Mouse (Mus musculus): ENCODE data around the gene Gsg1l. TPM values are rescaled to one million over a fixed set of nuclear protein-coding genes. Genes with fewer than 3 reads are reported as not detected.

Gene Gsg1l
- 0.05 TPM in 2 replicates for polyA plus RNA-seq (2012; rRNA removed)

DNA sequence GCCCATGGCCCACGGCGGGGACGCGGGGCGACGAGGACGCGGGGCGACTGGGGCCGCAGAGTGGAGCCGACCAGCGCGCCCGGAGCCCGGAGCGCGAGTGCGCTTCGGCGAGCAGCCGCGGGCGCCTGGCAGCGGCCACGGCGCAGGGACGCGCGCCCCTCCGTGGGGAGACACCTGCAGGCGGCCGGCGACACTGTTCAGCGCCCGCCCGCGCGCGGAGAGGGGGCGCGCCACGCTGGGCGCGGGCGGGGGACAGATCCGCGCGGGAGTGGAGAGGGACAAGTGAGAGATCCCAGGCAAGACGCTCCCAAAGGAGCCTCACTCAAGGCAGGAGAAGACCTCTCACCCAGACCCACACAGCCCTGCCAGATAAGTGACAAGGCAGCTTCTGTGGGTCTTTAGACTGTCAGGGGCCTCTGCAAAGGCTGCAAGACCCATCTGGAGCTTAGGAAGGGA, at the start of gene Gsg1l:
TSS of gene Gsg1l (minus strand) at position 126 of the 456 bp plus-strand sequence.
- 2% methylated on average over 47 of the region's 49 CpGs for WGBS

DNA sequence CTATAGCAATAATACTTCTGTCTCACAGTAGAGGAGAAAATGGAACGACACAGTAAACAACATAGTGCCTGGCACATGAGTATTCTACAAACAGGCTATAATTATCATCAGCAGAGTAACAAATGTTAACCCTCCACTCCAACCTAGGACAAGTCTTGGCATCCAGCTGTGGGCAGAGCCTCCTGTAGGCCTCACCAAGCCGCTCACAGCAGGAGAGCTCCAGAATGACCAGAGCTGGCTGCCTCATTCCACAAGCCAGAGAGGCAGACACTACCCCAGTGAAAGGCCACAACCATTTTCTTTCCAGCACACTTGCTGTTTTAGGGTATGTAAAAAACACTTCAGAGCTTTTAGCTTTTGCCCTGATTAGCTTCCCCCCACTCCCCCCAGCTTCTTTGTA, 45.5 kb upstream of the Gsg1l start:
- DNase-seq (ENCODE audit: low read depth in 1 of 2, low spot score in 2 of 2) = no peak
- H3K36me3 ChIP-seq (ENCODE audit: control insufficient read depth, insufficient read depth, low read length) = peaks cover 41% of the 10 kb centered on the region
- no peak overlapping the region for H3K4me3 ChIP-seq (ENCODE audit: extremely low read depth, insufficient read depth, insufficient read length)
- WGBS = 95% methylated on average over 2 of the region's 2 CpGs
- no peak for TF ChIP-seq POLR2A (IDR thresholded peaks at IDR 0.05; ENCODE audit: low read depth, low read length)
- H3K4me1 ChIP-seq (ENCODE audit: control insufficient read depth, insufficient read depth, insufficient read length) = peaks cover 8% of the 10 kb centered on the region
- H3K27ac ChIP-seq (ENCODE audit: insufficient read depth, low read length) = no peak overlapping the region
- no peaks in the 10 kb centered on the region for H3K27me3 ChIP-seq (ENCODE audit: control insufficient read depth, insufficient read depth, low read length)

More for the DNA sequence above, at the start of gene Gsg1l:
- Histone ChIP-seq H3K27ac (ENCODE audit: insufficient read depth, low read length) (no peak within 1 kb of the TSS), H3K4me1 (ENCODE audit: control insufficient read depth, insufficient read depth, insufficient read length) (no peaks in the 10 kb centered on the region; the same call in 1 of the 2 replicates), H3K4me3 (ENCODE audit: extremely low read depth, insufficient read depth, insufficient read length) (no peak within 1 kb of the TSS; the same call in 1 of the 2 replicates), H3K27me3 (ENCODE audit: control insufficient read depth, insufficient read depth, low read length) (peaks cover 13% of the 10 kb centered on the region), H3K36me3 (ENCODE audit: control insufficient read depth, insufficient read depth, low read length) (no peaks in the 10 kb centered on the region)
- TF ChIP-seq POLR2A (IDR thresholded peaks at IDR 0.05; ENCODE audit: low read depth, low read length) (no peak), CTCF (IDR thresholded peaks at IDR 0.05; ENCODE audit: extremely low read depth, insufficient read depth, insufficient read length, insufficient replicate concordance) (no peak)
- DNase-seq (ENCODE audit: low read depth in 1 of 2, low spot score in 2 of 2) = no peak

DNA sequence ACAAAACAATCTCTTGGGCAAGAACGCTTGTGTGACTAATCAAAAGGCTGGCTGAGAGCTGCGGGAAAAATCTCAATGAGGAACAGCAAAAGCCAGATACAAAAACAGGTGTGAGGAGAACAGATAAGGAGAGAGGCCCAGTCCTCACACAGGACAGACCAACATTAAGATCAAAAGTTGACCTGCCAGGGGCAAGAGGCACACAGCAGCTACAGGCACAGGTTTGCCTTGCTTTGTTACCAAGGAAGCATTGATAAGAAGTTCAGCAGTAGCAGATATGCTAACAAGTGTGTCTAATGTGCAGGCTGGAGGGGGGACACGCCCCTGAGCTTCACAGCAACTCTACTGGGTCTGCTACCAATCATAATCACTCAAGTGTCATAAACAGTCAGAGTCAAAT, 44.3 kb upstream of the Gsg1l start:
- no peaks in the 10 kb centered on the region for H3K27me3 ChIP-seq (ENCODE audit: control insufficient read depth, insufficient read depth, low read length)
- WGBS = 71% methylated on average over 3 of the region's 3 CpGs
- DNase-seq (ENCODE audit: low read depth in 1 of 2, low spot score in 2 of 2) = no peak

DNA sequence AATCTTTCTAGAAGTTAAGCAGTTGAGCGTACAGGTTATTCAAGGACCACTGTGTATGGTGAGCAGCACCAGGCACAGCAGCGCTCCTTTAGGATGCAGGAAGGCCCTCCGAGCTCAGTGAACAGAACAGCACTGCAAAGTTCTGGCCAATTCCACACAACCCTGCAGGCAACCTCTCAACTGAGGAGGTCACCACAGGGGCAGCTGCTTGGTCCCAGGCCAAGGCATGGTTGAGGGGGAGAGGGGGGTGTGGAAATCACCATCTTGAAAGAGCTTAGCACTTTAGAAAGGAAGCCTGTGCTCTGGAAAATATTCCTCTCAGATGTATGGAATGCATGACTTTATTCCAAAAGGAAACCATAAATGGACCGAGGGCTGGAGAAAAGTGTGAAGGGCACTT, 39.3 kb upstream of the Gsg1l start:
- no peak for DNase-seq (ENCODE audit: low read depth in 1 of 2, low spot score in 2 of 2)
- H3K36me3 ChIP-seq (ENCODE audit: control insufficient read depth, insufficient read depth, low read length) = peaks cover 39% of the 10 kb centered on the region
- H3K27ac ChIP-seq (ENCODE audit: insufficient read depth, low read length) = no peak overlapping the region
- TF ChIP-seq POLR2A (IDR thresholded peaks at IDR 0.05; ENCODE audit: low read depth, low read length) = no peak
- TF ChIP-seq CTCF (IDR thresholded peaks at IDR 0.05; ENCODE audit: extremely low read depth, insufficient read depth, insufficient read length, insufficient replicate concordance) = no peak
- no peaks in the 10 kb centered on the region for H3K27me3 ChIP-seq (ENCODE audit: control insufficient read depth, insufficient read depth, low read length)
- peaks cover 6% of the 10 kb centered on the region for H3K4me1 ChIP-seq (ENCODE audit: control insufficient read depth, insufficient read depth, insufficient read length)
- H3K4me3 ChIP-seq (ENCODE audit: extremely low read depth, insufficient read depth, insufficient read length) = no peak overlapping the region
- WGBS = 93% methylated on average over 4 of the region's 4 CpGs

More for the DNA sequence above, 44.3 kb upstream of the Gsg1l start:
- Histone ChIP-seq H3K4me3 (ENCODE audit: extremely low read depth, insufficient read depth, insufficient read length) (no peak overlapping the region), H3K4me1 (ENCODE audit: control insufficient read depth, insufficient read depth, insufficient read length) (peaks cover 8% of the 10 kb centered on the region), H3K36me3 (ENCODE audit: control insufficient read depth, insufficient read depth, low read length) (peaks cover 44% of the 10 kb centered on the region), H3K27ac (ENCODE audit: insufficient read depth, low read length) (no peak overlapping the region; the same call in 1 of the 2 replicates)
- TF ChIP-seq POLR2A (IDR thresholded peaks at IDR 0.05; ENCODE audit: low read depth, low read length) (no peak), CTCF (IDR thresholded peaks at IDR 0.05; ENCODE audit: extremely low read depth, insufficient read depth, insufficient read length, insufficient replicate concordance) (no peak)

DNA sequence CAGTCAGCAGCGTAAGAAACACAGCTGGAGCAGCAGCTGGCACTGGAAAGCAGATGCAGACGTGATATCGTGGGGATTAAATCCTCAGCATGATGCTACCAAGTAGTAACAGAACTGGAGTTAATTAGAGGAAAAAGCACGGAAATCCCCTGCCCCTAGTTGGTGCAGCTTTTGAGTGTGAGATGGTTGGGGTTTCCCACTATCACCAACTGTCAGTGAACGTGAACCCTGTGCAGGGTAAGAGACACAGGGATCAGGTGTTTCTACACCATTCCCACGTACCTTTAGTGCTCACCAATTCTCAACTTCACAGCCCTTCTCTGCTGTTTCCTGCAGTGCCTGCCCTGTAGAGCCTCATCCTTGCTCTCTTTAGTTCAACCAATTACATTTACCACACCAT, 37.6 kb upstream of the Gsg1l start:
- TF ChIP-seq POLR2A (IDR thresholded peaks at IDR 0.05; ENCODE audit: low read depth, low read length) (no peak), CTCF (IDR thresholded peaks at IDR 0.05; ENCODE audit: extremely low read depth, insufficient read depth, insufficient read length, insufficient replicate concordance) (no peak)
- WGBS = 86% methylated on average over 6 of the region's 6 CpGs

DNA sequence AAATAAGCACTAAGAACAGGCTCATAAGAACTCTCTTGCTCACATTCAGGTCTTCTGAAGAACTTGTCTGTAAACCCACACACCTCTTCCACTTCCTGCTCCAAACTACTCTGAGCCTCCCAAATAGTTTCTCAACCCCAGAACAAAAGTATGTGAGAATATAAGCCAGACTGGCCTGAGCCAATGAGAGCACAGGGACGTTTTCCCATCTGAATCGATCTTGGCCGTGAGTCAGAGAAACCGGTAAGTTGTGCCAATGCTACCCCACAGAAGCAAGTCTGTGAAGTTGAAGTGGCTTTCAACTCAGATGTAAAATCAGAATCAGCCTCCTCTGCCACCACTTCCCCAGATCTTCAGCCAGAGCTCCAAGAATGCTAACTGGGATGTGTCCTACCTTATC, 31.1 kb upstream of the Gsg1l start:
- Histone ChIP-seq H3K27me3 (ENCODE audit: control insufficient read depth, insufficient read depth, low read length) (no peaks in the 10 kb centered on the region), H3K4me3 (ENCODE audit: extremely low read depth, insufficient read depth, insufficient read length) (no peak overlapping the region), H3K4me1 (ENCODE audit: control insufficient read depth, insufficient read depth, insufficient read length) (peaks cover 7% of the 10 kb centered on the region; the same call in 1 of the 2 replicates), H3K36me3 (ENCODE audit: control insufficient read depth, insufficient read depth, low read length) (peaks cover 36% of the 10 kb centered on the region), H3K27ac (ENCODE audit: insufficient read depth, low read length) (peak overlapping the region; percentile 41; the same call in 1 of the 2 replicates)
- DNase-seq (ENCODE audit: low read depth in 1 of 2, low spot score in 2 of 2) = no peak
- 90% methylated on average over 4 of the region's 4 CpGs for WGBS
- TF ChIP-seq POLR2A (IDR thresholded peaks at IDR 0.05; ENCODE audit: low read depth, low read length) = no peak
- no peak for TF ChIP-seq CTCF (IDR thresholded peaks at IDR 0.05; ENCODE audit: extremely low read depth, insufficient read depth, insufficient read length, insufficient replicate concordance)

More for the DNA sequence above, 37.6 kb upstream of the Gsg1l start:
- peaks cover 2% of the 10 kb centered on the region; the same call in 1 of the 2 replicates for H3K4me1 ChIP-seq (ENCODE audit: control insufficient read depth, insufficient read depth, insufficient read length)
- no peaks in the 10 kb centered on the region for H3K27me3 ChIP-seq (ENCODE audit: control insufficient read depth, insufficient read depth, low read length)
- no peak for DNase-seq (ENCODE audit: low read depth in 1 of 2, low spot score in 2 of 2)
- H3K27ac ChIP-seq (ENCODE audit: insufficient read depth, low read length) = no peak overlapping the region
- H3K4me3 ChIP-seq (ENCODE audit: extremely low read depth, insufficient read depth, insufficient read length) = no peak overlapping the region
- peaks cover 44% of the 10 kb centered on the region for H3K36me3 ChIP-seq (ENCODE audit: control insufficient read depth, insufficient read depth, low read length)

DNA sequence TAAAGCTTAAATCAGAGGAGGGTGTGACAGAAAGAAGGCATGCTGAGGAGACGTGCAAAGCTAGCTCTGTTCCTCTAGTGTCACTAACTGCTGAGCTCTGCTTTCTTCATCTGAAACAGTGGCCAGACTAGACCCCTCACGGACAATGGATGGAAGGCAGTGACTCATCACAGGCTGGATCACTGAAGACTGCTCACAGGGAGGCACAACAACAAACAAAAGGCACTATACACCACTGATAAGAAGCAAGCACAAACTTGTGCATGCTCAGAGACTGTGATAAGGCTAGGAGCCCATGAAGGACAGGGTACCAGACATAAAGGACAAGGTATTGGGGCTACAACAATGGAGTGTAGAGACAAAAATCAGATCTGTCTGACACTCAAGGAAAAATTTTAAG, 29.0 kb upstream of the Gsg1l start:
- 85% methylated on average over 2 of the region's 2 CpGs for WGBS

More for the DNA sequence above, 29.0 kb upstream of the Gsg1l start:
- H3K27me3 ChIP-seq (ENCODE audit: control insufficient read depth, insufficient read depth, low read length) = no peaks in the 10 kb centered on the region
- H3K27ac ChIP-seq (ENCODE audit: insufficient read depth, low read length) = no peak overlapping the region
- DNase-seq (ENCODE audit: low read depth in 1 of 2, low spot score in 2 of 2) = no peak
- H3K36me3 ChIP-seq (ENCODE audit: control insufficient read depth, insufficient read depth, low read length) = peaks cover 50% of the 10 kb centered on the region
- TF ChIP-seq POLR2A (IDR thresholded peaks at IDR 0.05; ENCODE audit: low read depth, low read length) (no peak), CTCF (IDR thresholded peaks at IDR 0.05; ENCODE audit: extremely low read depth, insufficient read depth, insufficient read length, insufficient replicate concordance) (no peak)
- H3K4me1 ChIP-seq (ENCODE audit: control insufficient read depth, insufficient read depth, insufficient read length) = peaks cover 4% of the 10 kb centered on the region; the same call in 1 of the 2 replicates
- no peak overlapping the region for H3K4me3 ChIP-seq (ENCODE audit: extremely low read depth, insufficient read depth, insufficient read length)
